Mouse (Mus musculus) heart, adult 11 months (tissue): ENCODE data around the gene Sf1.

ENCODE experiments used
- DNase-seq: peaks from one replicate; pipeline ENCODE4 v3.0.0; 2022

The Sf1 gene

DNA sequence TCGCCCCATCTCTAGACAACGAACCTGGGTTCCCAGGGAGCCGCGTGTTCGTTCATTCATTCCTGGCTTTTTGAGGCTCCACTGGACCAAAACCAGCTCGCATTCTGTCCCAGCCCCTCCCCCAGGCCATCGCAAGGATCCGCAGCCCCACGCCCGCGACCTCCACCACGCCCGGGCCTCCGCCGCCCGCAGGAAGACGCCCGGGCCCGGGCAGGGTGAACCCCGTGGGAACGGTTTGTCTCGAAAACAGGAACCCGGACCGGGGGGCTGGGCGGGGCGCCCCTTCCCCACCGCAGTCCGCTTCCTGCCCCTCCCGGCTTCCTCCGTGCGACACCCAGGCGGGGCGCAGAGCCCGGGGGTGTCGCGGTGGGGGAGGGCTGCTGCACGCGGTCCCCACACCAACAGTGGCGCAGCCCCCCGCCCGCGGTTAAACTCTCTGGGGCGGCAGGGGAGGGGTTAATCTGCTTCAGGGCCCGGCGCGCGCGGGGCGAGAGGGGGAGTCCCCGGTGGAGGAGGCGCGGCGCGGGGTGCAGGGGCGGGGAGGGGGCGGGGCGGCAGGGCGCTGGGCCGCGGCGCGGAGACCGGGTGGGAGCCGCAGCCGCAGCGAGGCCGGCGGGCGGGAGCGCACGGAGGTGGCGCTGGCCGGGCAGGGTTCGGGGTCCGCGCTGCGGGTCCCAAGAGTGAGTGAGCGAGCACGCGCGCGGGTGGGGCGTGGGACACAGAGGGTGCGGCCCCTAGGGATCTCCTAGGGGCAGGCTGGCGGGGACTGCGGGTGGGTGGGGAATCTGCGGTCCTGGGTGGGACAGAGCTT is 36.0 kb downstream of the Sf1 start, which contains the start of gene Rasgrp2:
TSS of gene Rasgrp2 (plus strand) at position 56 of the 811 bp plus-strand sequence.
- DNase-seq = peak; percentile 99

DNA sequence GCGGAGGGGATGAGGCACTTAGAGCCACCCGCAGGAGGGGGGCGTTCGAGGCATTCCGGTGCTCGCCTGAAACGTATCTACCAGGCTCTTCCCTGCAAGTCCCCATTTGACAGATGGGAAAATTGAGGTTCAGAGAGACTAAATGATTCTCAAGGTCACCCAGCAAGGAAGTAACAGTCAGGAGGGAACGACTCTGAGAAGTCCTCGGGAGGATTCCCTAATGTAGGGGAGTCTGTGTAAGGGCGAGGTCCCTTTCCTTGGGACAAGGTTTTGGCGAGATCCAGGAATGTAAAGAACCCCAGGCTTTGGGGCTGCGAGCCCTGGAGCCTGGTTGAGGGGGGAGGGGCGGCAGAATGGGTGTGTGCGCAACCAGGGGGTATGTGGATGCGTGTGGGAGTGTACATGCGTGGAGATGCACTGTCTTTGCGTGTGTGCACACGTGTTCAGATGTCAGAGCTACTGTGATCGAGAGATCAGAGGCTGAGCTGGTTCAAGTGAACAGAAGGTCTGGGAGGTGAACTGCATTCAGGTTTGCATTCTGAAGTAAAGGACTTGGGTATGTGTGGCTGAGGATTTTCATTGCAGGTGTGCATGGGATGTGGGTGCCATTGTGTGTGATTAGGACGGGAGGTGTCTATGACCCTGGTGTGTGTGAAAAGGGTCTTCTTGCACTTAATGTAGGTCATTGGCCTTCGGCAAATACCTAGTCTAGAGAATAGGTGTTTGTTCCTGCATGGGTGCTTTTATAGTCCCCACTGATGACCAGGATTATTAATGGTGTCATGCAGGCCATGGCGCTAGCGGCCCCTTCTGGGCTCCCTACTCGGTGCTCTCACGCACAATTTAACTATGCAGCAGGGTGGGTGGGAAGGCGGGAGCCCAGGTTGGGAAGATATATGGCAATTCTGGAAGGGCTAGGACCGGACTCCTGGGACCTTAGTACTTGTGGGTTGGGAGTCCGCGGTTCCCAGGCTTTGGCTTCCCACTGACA is 36.9 kb downstream of the Sf1 start:
- DNase-seq = peak; percentile 96

DNA sequence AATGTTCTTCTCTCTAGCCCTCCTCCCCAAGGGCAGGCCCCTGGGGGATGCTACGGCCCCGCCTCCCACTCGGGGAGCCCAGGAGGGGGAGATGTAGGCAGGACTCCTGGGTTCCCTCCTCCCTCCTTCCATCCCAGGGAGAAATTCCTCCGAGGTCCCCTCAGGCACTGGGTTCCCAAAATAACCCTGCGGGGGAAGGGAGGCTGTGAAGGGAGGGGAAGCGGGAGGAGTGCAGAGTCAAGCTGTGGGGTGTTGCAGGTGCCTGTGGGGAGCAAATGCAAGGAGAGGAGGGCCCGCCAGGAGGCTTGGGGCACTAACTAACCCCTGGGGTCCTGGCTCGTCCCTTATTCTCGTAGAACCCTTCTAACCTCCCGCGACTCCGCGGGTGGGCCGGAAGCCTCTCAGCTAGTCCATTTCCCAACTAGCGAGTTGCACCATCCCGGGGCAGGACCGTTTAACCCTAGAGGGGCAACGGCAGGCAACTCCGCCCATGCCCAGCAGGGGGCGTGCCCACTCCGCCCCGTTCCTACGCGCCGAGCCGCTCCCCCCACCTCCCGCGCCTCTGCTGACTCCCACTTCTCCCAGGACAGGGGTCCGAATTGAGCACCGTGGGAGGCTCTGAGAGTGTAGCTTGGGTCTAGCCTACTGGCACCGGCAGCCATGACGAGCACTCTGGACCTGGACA is 37.8 kb downstream of the Sf1 start:
- DNase-seq = peak; percentile 99

DNA sequence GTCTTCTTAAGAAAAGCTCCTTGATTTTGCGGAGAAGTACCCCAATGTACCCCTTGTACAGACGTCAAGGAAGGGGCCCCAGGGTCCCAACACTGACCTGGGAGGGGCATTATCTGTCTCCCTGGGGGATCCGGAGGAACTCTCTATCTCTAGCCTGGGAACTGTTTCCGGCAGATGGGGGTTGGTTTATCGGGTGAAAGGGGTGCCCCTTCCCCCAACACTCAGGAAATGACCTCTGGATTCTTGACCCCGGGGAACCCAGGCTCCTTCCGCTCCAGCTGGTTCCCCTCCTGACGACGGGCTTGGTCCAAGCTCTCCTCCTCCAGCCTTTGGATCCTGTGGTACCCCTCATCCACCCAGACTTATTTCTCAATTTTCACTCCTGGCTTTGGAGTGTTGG is 38.5 kb downstream of the Sf1 start:
- DNase-seq = peak; percentile 98

DNA sequence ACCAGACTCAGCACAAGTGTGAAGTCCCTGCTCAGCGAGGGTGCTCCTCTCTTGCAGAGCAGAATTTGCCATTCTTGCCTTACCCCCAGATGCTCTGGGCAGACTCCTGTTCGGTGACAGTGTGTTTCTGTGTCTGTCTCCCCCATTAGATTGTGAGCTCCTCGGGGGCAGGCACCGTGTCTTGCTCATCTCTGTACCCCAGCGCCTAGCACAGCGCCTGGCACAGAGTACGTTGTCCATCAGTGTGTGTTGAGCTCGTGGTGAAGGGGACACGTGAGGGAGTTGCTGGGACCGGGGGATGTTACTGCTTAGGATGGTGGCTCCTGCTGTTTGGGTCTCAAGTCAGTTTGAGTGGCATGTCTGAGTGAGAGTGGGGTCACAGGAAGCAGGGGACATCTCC is 40.4 kb downstream of the Sf1 start:
- peak; percentile 94 for DNase-seq

DNA sequence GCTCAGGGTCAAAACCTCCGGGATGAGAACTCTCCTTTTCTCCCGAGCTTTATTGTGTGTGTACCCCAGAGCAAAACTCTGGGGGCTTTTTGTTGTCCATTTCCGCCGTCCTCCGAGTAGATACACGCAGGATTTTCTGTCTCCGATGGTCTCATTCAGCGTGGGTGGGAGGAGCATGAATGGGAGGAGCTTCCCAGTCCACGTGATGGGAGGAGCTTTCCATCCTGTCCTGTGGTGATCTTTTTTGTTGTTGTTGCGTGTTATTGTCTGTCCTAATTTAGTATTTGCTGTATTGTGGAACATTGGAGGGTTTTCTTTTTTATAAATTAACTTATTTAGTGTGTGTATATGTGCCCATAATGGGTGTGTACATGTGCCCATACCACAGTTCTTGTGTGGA is 41.9 kb downstream of the Sf1 start:
- DNase-seq = no peak

DNA sequence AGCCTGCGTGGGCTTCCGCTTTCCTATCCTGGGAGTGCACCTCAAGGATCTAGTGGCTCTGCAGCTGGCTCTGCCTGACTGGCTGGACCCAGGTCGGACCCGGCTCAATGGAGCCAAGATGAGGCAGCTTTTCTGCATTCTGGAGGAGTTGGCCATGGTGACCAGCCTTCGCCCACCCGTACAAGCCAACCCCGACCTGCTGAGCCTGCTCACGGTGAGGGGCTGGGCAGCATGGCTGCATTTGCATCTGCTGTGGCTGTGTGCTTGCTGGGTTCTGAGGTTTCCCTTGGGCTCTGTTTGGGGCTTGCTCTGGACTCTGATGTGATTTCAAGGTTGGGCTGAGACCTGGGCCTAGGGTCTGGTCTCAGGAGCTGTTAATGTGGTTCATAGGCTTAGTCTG is 43.6 kb downstream of the Sf1 start:
- DNase-seq = peak; percentile 91

DNA sequence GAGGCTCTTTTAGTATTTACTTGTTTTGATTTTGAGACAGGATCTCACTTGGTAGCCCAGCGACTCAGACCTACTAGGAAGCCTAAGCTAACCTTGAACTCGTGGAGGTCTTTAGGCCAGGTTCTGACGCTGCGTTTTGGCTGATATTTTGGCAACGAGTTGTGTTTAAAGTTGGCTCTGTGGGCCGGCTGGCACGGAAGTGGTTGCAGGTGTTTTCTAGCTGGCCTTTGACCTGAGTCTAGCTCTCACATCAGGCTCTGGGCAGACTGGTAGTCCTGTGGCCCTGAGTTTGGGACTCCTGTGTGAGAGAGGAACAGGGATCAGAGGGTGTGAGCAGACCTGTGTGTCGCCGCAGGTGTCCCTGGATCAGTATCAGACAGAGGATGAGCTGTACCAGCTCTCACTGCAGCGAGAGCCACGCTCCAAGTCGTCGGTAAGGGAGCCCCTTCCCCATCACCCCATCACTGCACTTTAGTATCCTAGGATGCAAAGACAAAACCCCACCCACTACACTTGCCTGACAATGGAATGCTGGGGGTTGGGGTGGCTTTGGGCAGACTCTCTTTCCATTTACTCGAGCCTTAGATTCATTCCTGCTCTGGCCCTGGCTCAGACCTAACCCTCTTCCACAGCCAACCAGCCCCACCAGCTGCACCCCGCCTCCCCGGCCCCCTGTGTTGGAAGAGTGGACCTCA is 44.5 kb downstream of the Sf1 start:
- DNase-seq = no peak

DNA sequence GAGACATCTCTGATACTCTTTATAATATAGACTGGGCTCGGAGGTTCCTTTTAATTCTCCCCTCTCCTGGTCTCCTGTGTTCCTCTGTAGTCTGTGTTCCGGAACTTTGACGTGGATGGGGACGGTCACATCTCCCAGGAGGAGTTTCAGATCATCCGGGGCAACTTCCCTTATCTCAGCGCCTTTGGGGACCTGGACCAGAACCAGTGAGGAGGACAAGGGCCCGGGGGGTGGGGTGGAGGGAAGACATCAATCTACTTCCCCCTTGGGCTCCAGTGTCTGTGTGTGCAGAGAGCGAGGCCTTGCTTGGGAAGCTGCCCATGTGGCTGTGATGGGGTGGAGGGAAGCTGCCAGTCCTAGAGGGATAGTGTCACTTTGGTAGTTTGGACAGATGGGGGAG is 45.3 kb downstream of the Sf1 start:
- peak; percentile 98 for DNase-seq

DNA sequence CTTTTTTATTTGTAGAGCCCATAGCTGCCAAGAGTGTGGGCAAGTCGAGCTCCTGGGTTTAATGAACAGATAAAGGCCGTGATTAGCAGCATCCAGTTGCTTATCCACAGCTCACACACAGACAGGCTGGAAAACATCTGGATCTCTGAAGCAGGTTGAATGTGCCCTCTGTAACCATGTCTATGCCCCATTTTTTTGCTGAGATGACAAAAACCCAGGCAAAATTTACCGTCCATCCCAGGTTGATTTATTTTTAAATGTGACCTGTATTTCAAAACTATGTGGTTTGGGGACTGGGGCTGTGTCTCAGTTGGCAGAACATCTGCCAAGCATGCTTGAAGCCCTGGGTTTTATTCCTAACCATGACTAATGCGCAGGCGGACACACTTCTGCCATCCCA is 45.7 kb downstream of the Sf1 start:
- no peak for DNase-seq

DNA sequence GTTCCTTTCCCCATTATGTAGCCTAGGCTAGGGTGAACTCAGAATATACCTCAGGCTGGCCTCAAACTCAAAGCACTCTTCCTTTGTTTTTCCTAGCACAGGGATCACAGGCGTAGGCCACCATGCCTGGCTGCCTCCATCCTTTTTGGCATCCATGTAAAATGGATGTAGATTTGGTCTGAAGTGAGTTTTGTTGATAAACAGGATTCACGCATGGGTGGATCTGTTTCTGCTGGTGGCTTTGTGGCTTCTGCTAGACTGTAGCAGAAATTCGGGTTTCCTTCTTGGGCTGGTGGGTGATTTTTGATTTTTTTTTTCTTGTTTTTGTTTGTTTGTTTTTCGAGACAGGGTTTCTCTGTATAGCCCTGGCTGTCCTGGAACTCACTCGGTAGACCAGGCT is 46.4 kb downstream of the Sf1 start:
- no peak for DNase-seq

DNA sequence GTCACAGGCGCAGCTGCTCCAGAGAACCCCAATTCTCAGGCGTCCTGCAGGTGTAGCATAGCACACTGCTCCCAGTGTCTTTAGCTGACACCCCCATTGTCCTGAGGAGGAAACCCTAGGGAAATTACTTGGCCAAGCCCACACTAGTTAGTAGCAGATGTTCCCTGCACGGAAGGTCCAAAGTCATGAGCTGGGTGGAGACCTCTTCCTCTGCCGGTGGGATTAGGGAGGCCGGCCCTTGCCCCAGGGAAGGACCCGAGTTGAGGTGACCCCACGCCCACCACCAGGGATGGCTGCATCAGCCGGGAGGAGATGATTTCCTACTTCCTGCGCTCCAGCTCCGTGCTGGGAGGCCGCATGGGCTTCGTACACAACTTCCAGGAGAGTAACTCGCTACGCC is 49.3 kb downstream of the Sf1 start:
- peak; percentile 97 for DNase-seq

DNA sequence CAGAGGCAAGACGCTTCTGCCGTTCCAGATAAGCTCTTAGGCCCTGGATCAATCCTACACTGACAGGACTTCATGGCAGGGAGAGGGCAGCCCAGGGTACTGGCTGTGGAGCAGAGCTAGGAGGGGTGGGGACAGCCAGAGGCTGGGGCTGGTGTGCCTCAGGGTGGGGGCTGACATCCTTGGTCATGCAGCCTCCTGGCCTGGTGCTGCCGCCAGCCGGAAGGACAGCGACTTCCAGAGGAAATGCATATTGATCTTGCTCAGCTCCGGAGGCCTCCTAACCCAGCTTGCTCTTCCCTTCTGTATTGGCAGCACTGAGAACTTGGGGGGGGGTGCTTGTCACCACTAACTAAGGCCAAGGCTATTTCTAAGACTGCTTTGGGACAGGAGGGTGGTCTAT is 52.0 kb downstream of the Sf1 start:
- no peak for DNase-seq

DNA sequence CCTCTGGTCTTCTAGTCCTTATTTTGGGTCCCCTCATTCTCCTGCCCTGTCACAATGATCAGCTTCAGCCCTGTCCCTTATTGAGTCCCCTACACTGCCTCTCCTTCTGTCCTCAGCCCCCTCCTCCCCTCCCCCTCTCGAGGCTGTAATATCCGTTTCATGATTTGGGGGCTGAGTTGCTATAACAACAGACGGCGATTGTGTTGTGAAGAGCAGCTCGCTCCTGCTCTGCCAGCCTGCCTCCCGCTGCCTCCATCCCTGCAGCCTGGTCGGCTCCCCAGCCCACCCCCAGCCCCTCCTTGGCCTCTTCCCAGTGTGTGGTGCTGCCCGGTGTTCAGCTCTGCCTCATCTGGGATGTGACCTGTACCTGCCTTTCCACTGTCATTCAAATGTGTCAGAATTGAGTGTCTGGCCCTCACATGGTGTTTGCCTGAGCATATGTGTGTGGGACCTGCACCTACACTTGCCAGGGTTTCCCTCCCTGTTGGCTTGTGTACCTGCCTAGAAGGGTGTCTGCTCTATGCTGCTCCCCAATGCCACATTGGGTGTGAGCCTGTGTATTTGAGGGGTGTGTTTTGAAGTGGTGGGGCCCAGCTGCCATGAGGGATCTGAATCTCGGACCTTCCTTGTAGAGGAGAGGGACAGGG is 52.8 kb downstream of the Sf1 start:
- no peak for DNase-seq

DNA sequence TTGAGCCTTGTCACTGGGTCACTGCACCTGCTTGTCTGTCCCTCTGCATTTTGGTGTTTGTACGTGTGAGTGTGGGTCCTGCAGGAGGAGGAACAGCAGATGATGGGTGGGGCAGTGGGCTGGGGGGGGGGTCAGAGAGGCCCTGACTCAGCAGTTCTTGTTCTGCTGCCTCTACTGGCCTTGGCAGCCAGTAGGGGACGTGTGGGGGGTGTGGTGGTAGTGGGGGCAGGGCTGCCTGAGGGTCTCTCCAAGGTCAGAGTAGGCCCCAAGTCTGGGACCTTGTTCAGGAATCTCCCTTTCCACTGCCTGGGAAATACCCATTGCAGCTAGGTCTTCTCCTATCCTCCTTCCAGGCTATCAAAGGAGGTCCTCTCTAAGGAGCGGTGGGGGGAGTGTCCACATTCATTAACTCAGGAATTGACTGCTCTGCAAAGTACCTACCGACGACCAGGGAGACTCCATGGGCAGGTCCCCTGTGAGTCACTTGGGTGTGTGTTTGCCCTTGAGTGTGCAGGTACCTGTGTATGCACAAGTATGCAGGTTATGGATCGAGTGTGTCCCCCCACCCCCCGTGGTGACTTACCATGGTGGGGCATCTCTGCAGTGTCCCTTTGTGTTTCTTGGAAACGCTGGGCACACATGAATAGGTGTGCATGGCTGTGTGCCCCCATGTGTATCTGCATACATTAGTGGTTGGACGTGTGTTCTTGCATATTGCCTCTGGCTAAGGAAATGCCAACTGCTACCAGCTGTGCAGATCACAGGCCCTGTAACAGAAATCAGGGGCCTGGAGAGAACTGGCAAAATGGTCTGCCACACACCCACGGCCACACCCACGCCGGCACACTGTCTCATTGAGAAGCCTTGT is 53.6 kb downstream of the Sf1 start:
- peak; percentile 92 for DNase-seq

DNA sequence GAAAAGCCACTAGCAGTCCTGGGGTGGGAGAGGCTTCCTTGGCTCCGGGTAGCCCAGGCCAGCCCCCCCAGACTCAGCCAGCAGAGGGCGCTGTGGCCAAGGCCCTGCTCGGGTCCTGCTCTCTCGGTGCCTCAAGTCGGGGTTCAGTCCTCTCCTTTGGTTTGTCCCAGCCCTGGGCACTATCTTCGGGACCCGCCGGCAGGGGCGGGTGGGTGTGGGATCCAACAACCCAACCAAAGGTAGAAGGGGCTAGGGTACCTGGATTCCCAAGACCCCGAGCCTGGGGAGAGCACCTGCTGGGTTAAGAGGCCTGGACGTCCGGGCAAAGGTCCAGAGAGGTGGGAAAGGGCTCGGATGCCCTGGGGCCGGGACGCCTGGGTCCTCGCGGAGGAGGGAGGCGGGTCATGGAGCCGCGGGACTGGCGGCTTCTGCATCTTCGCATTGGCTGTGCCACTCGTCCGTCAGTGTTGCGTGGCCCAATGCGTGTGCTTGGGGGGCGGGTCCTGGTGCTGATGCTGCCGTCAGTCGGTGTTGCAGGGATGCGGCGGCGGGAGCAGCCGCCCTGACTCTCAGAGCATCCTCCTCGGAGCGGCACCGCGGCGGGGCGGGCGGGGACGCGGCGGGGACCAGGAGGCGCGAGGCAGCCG is 54.9 kb downstream of the Sf1 start, which contains the start of gene Nrxn2:
TSS of gene Nrxn2 (plus strand) at position 499 of the 647 bp plus-strand sequence.
- peak; percentile 99 for DNase-seq

DNA sequence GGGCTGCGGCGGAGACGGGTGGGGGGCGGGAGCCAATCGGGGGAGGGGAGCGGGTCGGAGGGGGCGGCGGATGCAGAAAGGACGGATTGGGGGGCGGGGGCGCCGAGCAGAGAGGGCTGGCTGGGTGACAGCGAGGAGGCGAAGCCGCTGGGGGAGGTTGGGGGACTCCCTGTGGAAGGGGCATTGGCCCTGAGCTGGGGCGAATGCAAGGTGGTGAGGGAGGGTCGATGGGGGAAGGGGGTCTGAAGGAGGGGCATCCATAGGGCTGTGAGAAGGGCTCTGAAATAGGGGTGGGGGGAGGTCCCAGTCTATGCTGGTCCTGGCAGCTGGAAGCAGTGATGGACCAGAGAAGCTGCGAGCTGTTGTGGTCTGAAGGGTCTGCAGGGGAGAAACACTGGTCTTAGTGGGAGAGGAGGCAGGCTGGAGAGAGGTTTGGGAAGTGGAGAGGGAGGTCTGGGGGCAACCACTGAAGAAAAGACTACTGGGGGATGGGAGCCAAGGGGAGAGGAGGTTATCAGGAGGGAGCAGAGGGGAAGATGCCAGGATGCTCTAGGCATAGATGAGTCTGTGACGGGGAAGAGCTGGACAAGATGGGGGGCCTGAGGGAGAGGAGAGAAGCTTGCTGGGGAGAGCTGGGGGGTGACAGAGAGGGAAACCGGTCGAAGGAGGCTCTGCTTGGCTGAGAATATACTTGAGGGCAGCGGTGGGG is 55.6 kb downstream of the Sf1 start:
- DNase-seq = no peak

DNA sequence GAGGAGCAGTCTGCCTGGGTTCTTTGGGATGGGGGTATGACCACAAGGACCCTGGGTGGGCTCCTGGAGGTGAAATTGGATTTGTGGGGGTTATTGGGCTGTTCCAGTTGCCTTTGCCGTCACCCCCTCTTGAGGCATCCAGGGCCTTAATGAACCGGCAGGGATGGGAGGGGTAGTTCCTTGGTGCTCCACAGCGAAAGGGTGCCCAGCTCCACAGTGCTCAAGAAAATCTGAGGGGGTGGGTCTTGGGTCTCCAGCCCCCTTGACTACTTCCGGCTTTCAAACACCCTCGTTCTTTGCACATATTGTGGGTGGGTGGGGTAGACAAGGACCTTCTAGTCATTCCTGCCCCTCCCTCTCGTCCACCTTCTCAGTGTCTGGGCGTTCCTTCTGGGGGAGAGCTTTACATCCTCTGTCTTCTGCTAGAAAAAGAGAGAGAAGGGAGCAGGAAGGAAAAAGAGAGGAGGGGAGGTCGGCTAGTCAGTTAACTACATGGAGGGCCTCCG is 56.4 kb downstream of the Sf1 start:
- DNase-seq = peak; percentile 90

DNA sequence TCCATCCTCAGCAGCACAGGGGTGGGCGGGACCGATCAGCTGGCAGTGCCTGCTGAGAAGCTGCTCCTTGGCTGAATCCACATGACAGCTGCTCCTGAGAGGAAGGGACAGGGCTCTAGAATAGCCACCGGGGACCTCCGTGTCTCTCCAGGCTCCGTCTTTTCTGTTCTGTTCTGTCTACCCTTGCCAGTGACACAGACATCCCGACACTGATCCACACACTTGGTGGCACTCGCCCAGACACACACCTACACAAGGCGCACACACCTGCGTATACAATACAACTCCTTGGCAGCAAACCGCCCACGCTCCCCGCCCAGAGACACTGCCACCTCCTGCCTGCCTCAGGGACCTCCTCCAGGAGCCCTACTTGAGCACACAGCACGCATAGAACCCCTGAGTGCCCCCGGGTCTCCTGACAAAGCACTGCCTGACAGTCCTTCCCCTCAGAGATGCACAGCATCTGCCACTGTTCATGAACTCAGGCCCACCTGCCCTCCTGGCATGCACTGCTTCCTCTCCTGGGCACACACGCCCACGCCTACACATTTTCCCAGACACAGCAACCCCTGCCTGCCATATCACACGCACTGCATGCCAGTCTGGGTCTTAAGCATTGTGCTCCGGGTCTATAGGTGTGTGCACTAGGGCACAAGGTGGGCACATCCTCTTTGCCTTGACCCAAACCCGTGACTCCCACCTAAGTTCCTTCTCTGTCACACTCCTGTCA is 57.2 kb downstream of the Sf1 start:
- peak; percentile 89 for DNase-seq
